Mouse (Mus musculus): Measurements from ENCODE around the gene Trim25. TPM values are rescaled to one million over a fixed set of nuclear protein-coding genes. Genes with fewer than 3 reads are reported as not detected.
"Not testable (repeated sequence)": the region's sequence is repeated elsewhere in the genome, so short reads cannot be mapped to it uniquely, and the experiment has no call there.

Trim25 gene
- polyA plus RNA-seq, 1 experiment from 2014 or later: 2.8 TPM

DNA sequence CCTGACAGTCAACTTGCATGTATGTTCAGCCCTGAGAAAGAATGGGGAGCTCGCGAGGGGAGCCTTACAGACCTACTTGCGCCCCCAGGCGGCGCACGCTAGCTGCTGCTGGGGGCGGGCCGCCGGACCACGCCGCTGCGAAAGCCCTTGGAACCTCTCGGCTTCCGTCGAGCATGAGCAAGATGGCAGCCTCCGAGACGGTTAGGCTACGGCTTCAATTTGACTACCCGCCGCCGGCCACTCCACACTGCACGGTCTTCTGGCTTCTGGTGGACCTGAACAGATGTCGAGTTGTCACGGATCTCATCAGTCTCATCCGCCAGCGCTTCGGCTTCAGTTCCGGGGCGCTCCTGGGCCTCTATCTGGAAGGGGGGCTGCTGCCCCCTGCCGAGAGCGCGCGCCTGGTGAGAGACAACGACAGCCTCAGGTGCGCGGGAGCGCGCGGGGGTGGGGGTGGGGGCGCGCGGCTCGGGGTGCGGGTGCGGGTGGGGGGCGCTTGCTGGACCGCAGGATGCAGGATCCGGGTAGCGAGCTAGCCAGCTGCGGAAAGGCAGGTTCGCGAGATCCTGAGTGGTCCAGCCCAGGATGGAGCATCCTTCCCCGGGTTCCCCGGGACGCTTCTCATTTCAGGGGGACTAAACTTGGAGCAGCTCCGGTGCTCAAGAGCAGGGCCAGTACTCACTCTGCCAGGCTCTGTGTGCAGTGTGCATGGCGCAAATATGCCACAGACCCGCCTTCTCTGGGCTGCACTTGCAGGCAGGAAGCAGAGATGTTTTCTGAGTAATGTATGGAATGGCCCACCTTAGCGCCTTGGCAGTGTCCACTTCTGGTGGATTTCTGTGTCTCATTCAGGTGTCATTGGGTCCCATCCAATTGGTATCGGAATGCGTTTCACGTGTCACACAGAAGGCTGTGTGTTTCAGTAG lies 25.1 kb upstream of the Trim25 start:
- ATAC-seq (replicated peaks): peak; percentile 90
- Histone ChIP-seq H3K4me1 (peaks cover 16% of the 10 kb centered on the region), H3K27ac (replicated peaks) (peak overlapping the region; percentile 95), H3K27me3 (no peaks in the 10 kb centered on the region), H3K36me3 (no peaks in the 10 kb centered on the region), H3K4me3 (peak overlapping the region; percentile 73), H3K9me3 (no peaks in the 10 kb centered on the region), H3K9ac (replicated peaks) (peak overlapping the region; percentile 75), H3K4me2 (replicated peaks) (peak overlapping the region; percentile 66)
- WGBS: under 1% methylated on average over 62 of the region's 62 CpGs

DNA sequence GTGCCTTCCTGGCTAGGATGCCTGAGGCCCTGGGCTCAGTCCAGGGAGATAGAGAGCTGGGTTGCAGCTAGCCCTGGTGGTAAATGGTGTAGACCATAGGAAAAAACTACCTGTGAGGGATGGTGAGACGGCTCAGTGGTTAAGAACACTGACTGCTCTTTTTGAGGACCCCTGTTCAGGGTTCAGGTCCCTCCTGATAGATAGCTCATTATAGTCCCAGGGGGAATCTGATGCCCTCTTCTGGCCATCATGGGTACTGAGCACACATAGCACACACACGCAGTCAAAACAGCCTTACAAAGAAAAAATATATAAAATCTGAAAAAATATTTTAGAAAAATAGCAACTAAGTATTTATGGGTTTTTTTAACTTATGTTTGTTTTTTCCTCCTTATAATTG lies 22.9 kb upstream of the Trim25 start:
- H3K27me3 ChIP-seq: no peaks in the 10 kb centered on the region
- H3K4me3 ChIP-seq: no peak overlapping the region
- H3K9me3 ChIP-seq: no peaks in the 10 kb centered on the region
- no peak overlapping the region for H3K9ac ChIP-seq (replicated peaks)
- H3K4me1 ChIP-seq: peaks cover 16% of the 10 kb centered on the region
- 88% methylated on average over 2 of the region's 2 CpGs for WGBS
- H3K4me2 ChIP-seq (replicated peaks): no peak overlapping the region
- peaks cover 5% of the 10 kb centered on the region; the same call in 1 of the 2 replicates for H3K36me3 ChIP-seq
- no peak for ATAC-seq (replicated peaks)
- no peak overlapping the region for H3K27ac ChIP-seq (replicated peaks)

DNA sequence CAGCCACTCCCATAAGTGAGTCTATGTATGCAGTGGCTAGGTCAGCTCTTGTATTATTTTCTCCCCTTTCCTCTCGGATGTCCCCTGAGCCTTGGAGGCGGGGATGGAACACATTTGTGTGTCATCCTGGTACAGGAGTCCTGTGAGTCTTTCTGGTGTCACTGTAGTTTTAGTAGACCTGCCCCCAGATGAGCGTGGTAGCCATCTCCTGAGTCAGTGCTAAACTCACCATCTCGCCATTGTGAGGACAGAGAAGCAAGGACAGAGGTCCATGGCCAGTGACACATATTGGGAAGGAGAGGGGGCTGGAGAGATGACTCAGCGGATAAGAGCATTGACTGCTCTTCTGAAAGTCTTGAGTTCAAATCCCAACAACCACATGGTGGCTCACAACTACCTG lies 22.0 kb upstream of the Trim25 start:
- WGBS: 90% methylated on average over 5 of the region's 5 CpGs
- no peaks in the 10 kb centered on the region for H3K27me3 ChIP-seq
- no peaks in the 10 kb centered on the region for H3K9me3 ChIP-seq
- no peak overlapping the region for H3K9ac ChIP-seq (replicated peaks)
- peaks cover 16% of the 10 kb centered on the region for H3K4me1 ChIP-seq
- ATAC-seq (replicated peaks): no peak
- H3K36me3 ChIP-seq: peaks cover 14% of the 10 kb centered on the region
- no peak overlapping the region for H3K4me3 ChIP-seq
- no peak overlapping the region for H3K27ac ChIP-seq (replicated peaks)
- no peak overlapping the region for H3K4me2 ChIP-seq (replicated peaks)

DNA sequence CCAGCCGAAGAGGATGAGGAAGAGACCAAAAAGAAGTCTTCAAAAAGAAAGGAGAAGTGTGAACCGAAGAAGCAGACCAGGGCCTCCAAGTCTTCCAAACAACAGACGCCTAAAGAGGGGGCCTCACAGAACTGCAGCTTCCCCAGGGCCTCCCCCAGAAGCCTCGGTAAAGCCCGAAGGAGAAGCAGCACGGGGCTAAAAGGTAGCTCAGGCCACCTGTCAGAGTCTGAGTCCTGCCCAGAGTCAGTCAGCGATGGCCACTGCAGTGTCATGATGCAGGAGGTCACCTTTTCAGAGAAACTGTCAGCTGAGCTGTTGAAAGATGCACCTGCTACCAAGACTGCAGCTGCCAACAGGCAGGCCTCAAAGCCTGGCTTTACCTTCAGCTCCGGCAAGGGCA lies 17.8 kb upstream of the Trim25 start:
- Histone ChIP-seq H3K9ac (replicated peaks) (no peak overlapping the region), H3K27ac (replicated peaks) (no peak overlapping the region), H3K36me3 (peaks cover 44% of the 10 kb centered on the region), H3K4me1 (no peaks in the 10 kb centered on the region), H3K4me2 (replicated peaks) (no peak overlapping the region), H3K9me3 (no peaks in the 10 kb centered on the region), H3K4me3 (no peak overlapping the region), H3K27me3 (no peaks in the 10 kb centered on the region)
- 89% methylated on average over 8 of the region's 8 CpGs for WGBS
- ATAC-seq (replicated peaks): no peak

DNA sequence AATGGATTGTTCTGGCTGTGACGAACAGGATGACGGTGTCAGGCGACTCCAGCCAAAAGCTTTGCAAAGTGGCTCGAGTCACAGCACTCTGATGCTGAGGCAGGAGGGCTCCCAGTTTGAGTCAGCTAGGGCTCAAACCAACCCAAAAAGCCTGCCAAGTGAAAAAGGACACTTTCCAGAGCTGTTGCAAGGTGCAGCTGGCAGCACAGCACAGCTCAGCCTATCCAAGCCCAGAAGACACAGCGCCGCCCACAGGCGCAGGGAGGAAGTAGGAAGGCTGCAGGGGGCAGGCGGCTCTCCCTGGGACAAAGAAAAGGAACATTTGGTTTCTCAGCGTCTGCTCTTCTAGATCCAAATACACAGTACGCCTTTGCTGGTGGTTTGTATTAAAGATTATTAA lies 12.6 kb upstream of the Trim25 start:
- Histone ChIP-seq H3K36me3 (peaks cover 57% of the 10 kb centered on the region), H3K4me3 (no peak overlapping the region), H3K4me1 (no peaks in the 10 kb centered on the region), H3K27ac (replicated peaks) (no peak overlapping the region), H3K9me3 (no peaks in the 10 kb centered on the region), H3K4me2 (replicated peaks) (no peak overlapping the region), H3K9ac (replicated peaks) (no peak overlapping the region), H3K27me3 (no peaks in the 10 kb centered on the region)
- ATAC-seq (replicated peaks): no peak
- 85% methylated on average over 10 of the region's 10 CpGs for WGBS

DNA sequence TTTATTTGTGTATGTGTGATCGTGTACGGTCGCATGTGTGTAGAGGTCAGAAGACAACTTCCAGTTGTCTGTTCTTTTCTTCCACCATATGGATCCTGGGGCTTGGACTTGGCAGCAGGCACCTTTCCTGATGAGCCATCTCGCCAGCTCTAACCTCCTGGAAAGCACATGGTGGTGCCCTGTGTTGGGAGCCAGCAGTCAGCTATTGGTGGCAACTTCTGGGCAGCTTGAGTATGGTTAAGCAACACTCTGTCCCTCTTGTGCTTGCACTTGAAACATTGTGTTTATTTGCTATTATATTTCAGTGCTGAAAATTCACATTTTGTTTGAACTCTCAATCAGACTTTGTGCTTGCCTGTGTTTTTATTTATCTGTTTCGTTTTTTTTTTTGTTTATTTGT lies 10.2 kb upstream of the Trim25 start:
- Histone ChIP-seq H3K36me3 (peaks cover 37% of the 10 kb centered on the region), H3K4me1 (no peaks in the 10 kb centered on the region), H3K9me3 (no peaks in the 10 kb centered on the region), H3K9ac (replicated peaks) (no peak overlapping the region), H3K4me2 (replicated peaks) (no peak overlapping the region), H3K27ac (replicated peaks) (no peak overlapping the region), H3K4me3 (no peak overlapping the region), H3K27me3 (no peaks in the 10 kb centered on the region)
- 78% methylated on average over 5 of the region's 5 CpGs for WGBS
- no peak for ATAC-seq (replicated peaks)

DNA sequence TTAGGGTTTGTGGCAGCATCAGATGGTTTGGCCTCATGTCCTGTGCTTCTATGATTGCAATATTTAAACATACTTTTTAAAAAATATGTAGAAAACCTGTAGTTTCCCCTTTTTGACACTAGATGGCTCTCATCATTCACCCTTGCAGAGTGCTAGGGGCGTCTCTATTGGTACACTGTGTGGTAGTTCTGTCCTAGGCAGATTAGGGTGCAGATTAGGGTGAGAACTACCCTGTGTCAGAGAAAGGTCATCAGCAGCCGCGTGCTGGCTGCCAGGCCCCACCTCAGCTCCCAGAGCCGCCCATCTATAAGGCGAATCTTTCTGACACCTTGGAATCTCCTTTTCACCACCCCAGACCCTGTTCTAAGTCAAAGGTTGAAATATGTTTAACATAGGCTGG lies 9.6 kb upstream of the Trim25 start:
- Histone ChIP-seq H3K9ac (replicated peaks) (no peak overlapping the region), H3K4me3 (no peak overlapping the region), H3K36me3 (peaks cover 34% of the 10 kb centered on the region), H3K4me2 (replicated peaks) (no peak overlapping the region), H3K9me3 (no peaks in the 10 kb centered on the region), H3K4me1 (no peaks in the 10 kb centered on the region), H3K27ac (replicated peaks) (no peak overlapping the region), H3K27me3 (no peaks in the 10 kb centered on the region)
- no peak for ATAC-seq (replicated peaks)
- WGBS: 79% methylated on average over 5 of the region's 5 CpGs

DNA sequence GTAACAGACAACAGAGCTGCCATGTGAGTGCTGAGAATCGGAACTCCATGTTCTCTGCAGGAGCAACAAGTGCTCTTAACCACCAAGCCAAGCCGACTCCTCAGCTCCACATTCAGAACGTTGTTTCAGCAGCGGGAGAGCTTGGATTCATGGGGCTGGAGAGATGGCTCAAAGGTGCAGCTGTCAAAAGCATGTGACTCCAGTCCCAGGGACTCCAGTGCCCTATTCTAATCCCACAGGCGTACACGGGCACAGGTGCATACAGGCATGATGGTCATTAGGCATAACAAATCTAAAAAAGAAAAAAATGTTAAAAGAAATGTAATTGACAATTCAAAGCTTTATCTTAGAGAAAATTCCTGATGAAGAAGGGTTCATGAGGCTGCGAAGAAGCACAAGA lies 6.0 kb upstream of the Trim25 start:
- Histone ChIP-seq H3K27ac (replicated peaks) (no peak overlapping the region), H3K9ac (replicated peaks) (no peak overlapping the region), H3K9me3 (no peaks in the 10 kb centered on the region), H3K4me2 (replicated peaks) (no peak overlapping the region), H3K36me3 (peaks cover 9% of the 10 kb centered on the region), H3K4me3 (no peak overlapping the region), H3K4me1 (no peaks in the 10 kb centered on the region), H3K27me3 (no peaks in the 10 kb centered on the region)
- WGBS: 54% methylated on average over 7 of the region's 7 CpGs
- ATAC-seq (replicated peaks): no peak

DNA sequence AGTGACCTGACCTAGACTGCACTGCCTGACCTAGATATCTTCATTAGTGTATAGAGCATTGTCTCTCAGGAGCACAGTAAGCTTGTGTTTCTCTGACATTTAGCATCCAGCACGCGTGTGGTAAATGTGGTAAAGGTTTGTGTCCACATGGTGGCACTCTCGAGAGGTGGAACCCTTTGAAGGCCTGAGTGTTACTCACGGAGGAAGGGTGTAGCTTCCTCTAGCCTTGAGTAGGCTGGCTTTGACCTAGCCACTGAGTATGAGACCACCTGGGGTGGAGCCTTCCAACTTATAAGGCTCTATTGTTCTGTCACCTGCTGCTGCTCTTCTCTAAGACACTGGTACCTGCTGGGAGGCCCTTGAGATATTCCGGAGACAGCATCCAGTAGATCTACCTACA lies 5.6 kb upstream of the Trim25 start:
- no peak overlapping the region for H3K4me3 ChIP-seq
- peaks cover 9% of the 10 kb centered on the region for H3K36me3 ChIP-seq
- 20% methylated on average over 5 of the region's 5 CpGs for WGBS
- no peak overlapping the region for H3K4me2 ChIP-seq (replicated peaks)
- no peak overlapping the region for H3K9ac ChIP-seq (replicated peaks)
- no peak for ATAC-seq (replicated peaks)
- H3K27ac ChIP-seq (replicated peaks): no peak overlapping the region
- no peaks in the 10 kb centered on the region for H3K4me1 ChIP-seq
- H3K27me3 ChIP-seq: no peaks in the 10 kb centered on the region
- no peaks in the 10 kb centered on the region for H3K9me3 ChIP-seq

DNA sequence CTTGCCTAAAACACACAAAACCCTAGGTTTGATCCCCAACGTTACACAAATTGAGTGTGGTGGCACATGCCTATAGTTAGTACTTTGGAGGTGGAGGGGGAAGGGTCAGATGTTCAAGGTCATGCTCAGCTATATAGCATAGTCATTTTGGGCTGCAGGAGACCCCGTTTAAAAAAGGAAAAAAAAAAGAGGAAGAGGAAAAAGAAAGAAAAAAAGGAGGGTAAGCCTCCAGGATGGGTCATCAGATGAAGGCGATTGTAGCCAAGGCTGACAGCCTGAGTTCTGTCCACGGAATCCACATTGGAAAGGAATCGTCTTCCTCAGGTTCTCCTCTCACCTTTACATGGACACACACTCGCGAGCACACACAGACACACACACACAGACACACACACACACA lies 4.7 kb upstream of the Trim25 start:
- Histone ChIP-seq H3K27me3 (peaks cover 8% of the 10 kb centered on the region), H3K4me1 (peaks cover 6% of the 10 kb centered on the region; the same call in 1 of the 2 replicates), H3K9me3 (no peaks in the 10 kb centered on the region), H3K36me3 (peaks cover 9% of the 10 kb centered on the region), H3K4me2 (replicated peaks) (no peak overlapping the region), H3K9ac (replicated peaks) (no peak overlapping the region), H3K27ac (replicated peaks) (no peak overlapping the region), H3K4me3 (no peak overlapping the region)
- no peak for ATAC-seq (replicated peaks)
- 90% methylated on average over 7 of the region's 7 CpGs for WGBS

DNA sequence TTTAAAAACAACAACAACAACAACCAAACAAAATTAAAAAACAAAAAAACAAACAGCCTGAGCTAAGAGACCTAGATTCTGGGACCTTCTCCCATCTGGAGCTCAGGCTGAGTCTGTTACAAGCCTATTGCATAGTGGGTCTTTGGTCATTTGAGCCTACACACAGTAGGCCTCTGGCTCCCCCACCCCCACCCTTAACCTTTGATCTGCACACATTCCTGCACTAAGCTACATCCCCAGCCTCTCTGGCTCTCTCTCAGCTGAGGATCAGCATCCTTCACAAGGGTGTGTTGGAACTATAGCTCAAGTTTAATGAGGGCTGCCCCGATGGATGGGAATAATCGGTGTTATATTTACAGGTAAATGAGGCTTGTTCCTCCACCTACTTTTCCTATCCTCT lies 3.6 kb upstream of the Trim25 start:
- H3K4me2 ChIP-seq (replicated peaks): no peak overlapping the region
- 97% methylated on average over 2 of the region's 2 CpGs for WGBS
- no peak overlapping the region for H3K4me3 ChIP-seq
- no peak overlapping the region for H3K27ac ChIP-seq (replicated peaks)
- no peak for ATAC-seq (replicated peaks)
- no peak overlapping the region for H3K9ac ChIP-seq (replicated peaks)
- peaks cover 18% of the 10 kb centered on the region for H3K27me3 ChIP-seq
- H3K36me3 ChIP-seq: peaks cover 7% of the 10 kb centered on the region
- H3K4me1 ChIP-seq: peaks cover 8% of the 10 kb centered on the region; the same call in 1 of the 2 replicates
- H3K9me3 ChIP-seq: no peaks in the 10 kb centered on the region

DNA sequence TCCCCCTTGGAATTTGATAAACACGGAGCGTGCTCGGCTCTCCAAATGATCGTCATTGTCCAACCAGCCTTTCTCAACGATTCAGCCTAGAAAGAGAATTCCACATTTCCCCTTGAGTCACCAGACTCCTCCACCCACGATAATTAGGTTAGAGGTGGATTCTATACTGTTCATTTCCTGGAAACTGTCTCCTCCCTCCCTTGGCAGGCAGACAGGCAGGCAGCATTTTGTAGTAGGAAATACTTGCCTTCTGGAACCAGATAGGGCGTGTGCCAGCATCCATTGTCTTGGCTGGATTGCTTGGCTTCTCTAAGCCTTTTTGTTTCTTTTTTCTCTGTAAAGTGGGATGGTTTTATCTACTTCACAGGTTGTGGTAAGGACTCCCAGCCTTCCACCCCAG lies 2.7 kb upstream of the Trim25 start:
- Histone ChIP-seq H3K4me2 (replicated peaks) (no peak overlapping the region), H3K9ac (replicated peaks) (no peak overlapping the region), H3K27me3 (peaks cover 18% of the 10 kb centered on the region), H3K27ac (replicated peaks) (no peak overlapping the region), H3K9me3 (no peaks in the 10 kb centered on the region), H3K4me1 (peaks cover 8% of the 10 kb centered on the region; the same call in 1 of the 2 replicates), H3K36me3 (no peaks in the 10 kb centered on the region), H3K4me3 (no peak overlapping the region)
- no peak for ATAC-seq (replicated peaks)
- 73% methylated on average over 7 of the region's 7 CpGs for WGBS

DNA sequence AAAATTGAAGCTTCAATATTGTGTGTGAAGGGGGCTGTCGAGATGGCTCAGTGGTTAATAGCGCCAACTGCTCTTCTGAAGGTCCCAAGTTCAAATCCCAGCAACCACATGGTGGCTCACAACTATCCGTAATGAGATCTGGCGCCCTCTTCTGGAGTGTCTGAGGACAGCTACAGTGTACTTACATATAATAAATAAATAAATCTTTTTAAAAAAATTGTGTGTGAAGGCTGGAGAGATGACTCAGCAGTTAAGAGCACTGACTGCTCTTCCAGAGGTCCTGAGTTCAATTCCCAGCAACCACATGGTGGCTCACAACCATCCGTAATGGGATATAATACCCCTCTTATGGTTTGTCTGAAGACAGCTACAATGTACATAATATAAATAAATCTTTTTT lies 1.8 kb upstream of the Trim25 start:
- not testable (repeated sequence) for H3K4me1 ChIP-seq; H3K4me2 ChIP-seq (replicated peaks); H3K4me3 ChIP-seq; ATAC-seq (replicated peaks); H3K9ac ChIP-seq (replicated peaks); H3K36me3 ChIP-seq; H3K9me3 ChIP-seq; H3K27ac ChIP-seq (replicated peaks)
- 87% methylated on average over 5 of the region's 5 CpGs for WGBS
- H3K27me3 ChIP-seq: peaks cover 18% of the 10 kb centered on the region

Measured in forebrain, embryonic 15.5 days (tissue).